Mouse (Mus musculus) liver, embryonic 16.5 days (tissue): ENCODE data around the gene Gp9. TPM values are rescaled to one million over a fixed set of nuclear protein-coding genes. Genes with fewer than 3 reads are reported as not detected.

Experiments used
- ATAC-seq: fragments of 200-750 bp; cut with Nextera tagmentation; 2 replicates; pipeline ENCODE4 v1.8.0; 2017; ENCODE audit warnings: low read depth, mild to moderate bottlenecking, moderate number of reproducible peaks, moderate library complexity
- H3K27ac ChIP-seq: fragments of 300-500 bp; sonication (generic); 2 replicates; pipeline ENCODE4 v1.5.1; 2014; ENCODE audit warnings: mild to moderate bottlenecking, low read length
- H3K27me3 ChIP-seq: fragments of 300-500 bp; sonication (generic); 2 replicates; pipeline ENCODE4 v1.6.1; 2014; ENCODE audit warnings: low read depth, low read length, mixed read lengths; ENCODE audit not compliant: control insufficient read depth, insufficient read depth
- H3K36me3 ChIP-seq: fragments of 300-500 bp; sonication (generic); 2 replicates; pipeline ENCODE4 v1.6.1; 2014; ENCODE audit warnings: mild to moderate bottlenecking; ENCODE audit not compliant: control insufficient read depth, insufficient read depth
- H3K4me1 ChIP-seq: fragments of 300-500 bp; sonication (generic); 2 replicates; pipeline ENCODE4 v1.6.1; 2014; ENCODE audit warnings: low read depth, low read length, mixed read lengths; ENCODE audit not compliant: control insufficient read depth
- H3K4me2 ChIP-seq: fragments of 300-500 bp; sonication (generic); 2 replicates; pipeline ENCODE4 v1.6.1; 2014; ENCODE audit warnings: low read depth, low read length, mixed read lengths
- H3K4me3 ChIP-seq: fragments of 300-500 bp; sonication (generic); 2 replicates; pipeline ENCODE4 v1.5.1; 2014; ENCODE audit warnings: low read depth, mild to moderate bottlenecking, low read length
- H3K9ac ChIP-seq: fragments of 300-500 bp; sonication (generic); 2 replicates; pipeline ENCODE4 v1.6.1; 2014; ENCODE audit warnings: low read depth, low read length
- H3K9me3 ChIP-seq: fragments of 300-500 bp; sonication (generic); replicated peaks from 2 replicates; pipeline ENCODE4 v1.6.1; 2016; ENCODE audit warnings: low read length; ENCODE audit not compliant: control insufficient read depth
- WGBS: fragments of 180-500 bp; shearing (Covaris S2); extraction: QIAGEN DNeasy Blood & Tissue Kit; methylation state at CpG from one replicate; pipeline ENCODE4 v1.1.7; 2014; ENCODE audit not compliant: insufficient replicate concordance; 5-methylcytosine and 5-hydroxymethylcytosine counted together
- polyA plus RNA-seq: library from polyadenylated mRNA; unstranded; fragments of >200 nt; fragmentation: Nextera tagmentation; extraction: Ambion mirVana; gene quantifications from 2 replicates; pipeline ENCODE4 v1.2.1, GENCODE M21; 2015

Gp9 gene
- polyA plus RNA-seq, 1 experiment from 2014 or later: 26.2 TPM

- no peak for ATAC-seq
- peaks cover 56% of the 10 kb centered on the region for H3K4me1 ChIP-seq
- peak overlapping the region; percentile 98 for H3K27ac ChIP-seq
- H3K4me2 ChIP-seq: no peak overlapping the region
- no peaks in the 10 kb centered on the region for H3K27me3 ChIP-seq
- H3K4me3 ChIP-seq: no peak overlapping the region
- H3K36me3 ChIP-seq: peaks cover 28% of the 10 kb centered on the region
- 36% methylated on average over 5 of the region's 5 CpGs for WGBS
- H3K9ac ChIP-seq: peak overlapping the region; percentile 40
- no peaks in the 10 kb centered on the region for H3K9me3 ChIP-seq
Observed at GRCm38 (mm10) chr6:87788896-87789587, 11.2 kb downstream of the Gp9 start.

GRCm38 (mm10) chr6:87789791-87790190 lies 11.9 kb downstream of the Gp9 start:
- Histone ChIP-seq H3K9ac (peak overlapping the region; percentile 40; the same call in 1 of the 2 replicates), H3K4me2 (no peak overlapping the region), H3K27me3 (no peaks in the 10 kb centered on the region), H3K4me1 (peaks cover 54% of the 10 kb centered on the region), H3K9me3 (no peaks in the 10 kb centered on the region), H3K36me3 (peaks cover 35% of the 10 kb centered on the region), H3K27ac (peak overlapping the region; percentile 98), H3K4me3 (no peak overlapping the region)
- ATAC-seq: no peak
- WGBS: 56% methylated on average over 6 of the region's 6 CpGs

GRCm38 (mm10) chr6:87790779-87791480 lies 13.1 kb downstream of the Gp9 start:
- Histone ChIP-seq H3K36me3 (peaks cover 35% of the 10 kb centered on the region), H3K9me3 (no peaks in the 10 kb centered on the region), H3K4me3 (peak overlapping the region; percentile 30), H3K27ac (peak overlapping the region; percentile 98), H3K4me1 (peaks cover 62% of the 10 kb centered on the region), H3K4me2 (peak overlapping the region; percentile 60), H3K9ac (peak overlapping the region; percentile 62), H3K27me3 (no peaks in the 10 kb centered on the region)
- 21% methylated on average over 7 of the region's 7 CpGs for WGBS
- peak; percentile 96 for ATAC-seq

GRCm38 (mm10) chr6:87791826-87792225 lies 14.0 kb downstream of the Gp9 start:
- H3K4me2 ChIP-seq: peak overlapping the region; percentile 60
- no peak for ATAC-seq
- peak overlapping the region; percentile 98 for H3K27ac ChIP-seq
- WGBS: 78% methylated on average over 5 of the region's 5 CpGs
- no peak overlapping the region for H3K4me3 ChIP-seq
- 0 out of 2 replicates have a peak overlapping the region, but pooled peaks have one; percentile 62 for H3K9ac ChIP-seq
- no peaks in the 10 kb centered on the region for H3K27me3 ChIP-seq
- H3K9me3 ChIP-seq: no peaks in the 10 kb centered on the region
- H3K4me1 ChIP-seq: peaks cover 70% of the 10 kb centered on the region
- peaks cover 35% of the 10 kb centered on the region for H3K36me3 ChIP-seq

GRCm38 (mm10) chr6:87793821-87794510 lies 16.1 kb downstream of the Gp9 start:
- no peak for ATAC-seq
- 91% methylated on average over 10 of the region's 10 CpGs for WGBS
- Histone ChIP-seq H3K9ac (no peak overlapping the region), H3K9me3 (no peaks in the 10 kb centered on the region), H3K36me3 (peaks cover 37% of the 10 kb centered on the region), H3K4me2 (no peak overlapping the region), H3K27me3 (no peaks in the 10 kb centered on the region), H3K4me1 (peaks cover 73% of the 10 kb centered on the region), H3K4me3 (no peak overlapping the region), H3K27ac (peak overlapping the region; percentile 32)

DNA sequence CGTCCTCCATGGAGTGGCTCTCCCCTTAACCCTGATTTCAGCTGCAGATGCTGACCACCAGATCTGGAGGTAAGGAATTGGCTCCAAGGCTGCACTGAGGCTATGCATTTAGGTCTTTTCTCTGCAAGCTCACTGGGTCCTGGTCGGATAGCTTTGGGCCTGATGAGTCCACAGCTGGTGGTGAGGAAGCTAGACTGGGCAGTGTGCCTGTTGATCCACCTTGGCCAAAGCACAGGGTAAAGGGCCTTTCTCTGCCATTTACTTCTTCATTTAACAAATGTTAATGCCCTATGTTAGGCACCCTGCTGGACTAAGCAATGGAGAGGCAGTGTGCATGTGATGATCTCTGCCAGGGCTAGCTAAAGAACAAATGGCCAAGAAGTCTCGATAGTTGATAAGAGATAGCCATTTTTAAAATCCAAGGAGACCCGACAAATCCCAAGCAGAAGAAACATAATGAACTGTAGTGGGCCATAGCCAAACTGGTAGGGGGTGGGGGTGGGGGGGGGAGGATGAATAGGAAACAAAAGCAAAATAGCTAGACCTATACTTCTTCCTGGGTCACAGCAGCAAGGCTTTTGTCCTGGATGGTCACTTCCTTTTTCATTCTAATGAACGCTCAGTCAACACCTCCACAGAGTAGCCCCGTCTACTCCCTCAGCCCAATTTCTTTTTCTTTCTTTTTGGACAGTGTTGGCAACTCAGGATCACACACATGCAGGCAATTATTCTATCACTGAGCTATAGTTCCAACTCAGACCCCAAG lies 17.7 kb downstream of the Gp9 start:
- peak overlapping the region; percentile 71 for H3K27ac ChIP-seq
- H3K9ac ChIP-seq: peak overlapping the region; percentile 17; the same call in 1 of the 2 replicates
- no peak overlapping the region for H3K4me3 ChIP-seq
- no peaks in the 10 kb centered on the region for H3K27me3 ChIP-seq
- 75% methylated on average over 6 of the region's 6 CpGs for WGBS
- H3K9me3 ChIP-seq: no peaks in the 10 kb centered on the region
- peaks cover 30% of the 10 kb centered on the region for H3K36me3 ChIP-seq
- peaks cover 73% of the 10 kb centered on the region for H3K4me1 ChIP-seq
- ATAC-seq: no peak
- H3K4me2 ChIP-seq: peak overlapping the region; percentile 7; the same call in 1 of the 2 replicates

GRCm38 (mm10) chr6:87796251-87796880 lies 18.5 kb downstream of the Gp9 start:
- Histone ChIP-seq H3K4me2 (peak overlapping the region; percentile 7), H3K36me3 (peaks cover 29% of the 10 kb centered on the region), H3K9me3 (no peaks in the 10 kb centered on the region), H3K9ac (peak overlapping the region; percentile 17), H3K4me3 (no peak overlapping the region), H3K27me3 (no peaks in the 10 kb centered on the region), H3K4me1 (peaks cover 70% of the 10 kb centered on the region), H3K27ac (peak overlapping the region; percentile 71)
- ATAC-seq: peak; percentile 92
- 58% methylated on average over 6 of the region's 6 CpGs for WGBS

DNA sequence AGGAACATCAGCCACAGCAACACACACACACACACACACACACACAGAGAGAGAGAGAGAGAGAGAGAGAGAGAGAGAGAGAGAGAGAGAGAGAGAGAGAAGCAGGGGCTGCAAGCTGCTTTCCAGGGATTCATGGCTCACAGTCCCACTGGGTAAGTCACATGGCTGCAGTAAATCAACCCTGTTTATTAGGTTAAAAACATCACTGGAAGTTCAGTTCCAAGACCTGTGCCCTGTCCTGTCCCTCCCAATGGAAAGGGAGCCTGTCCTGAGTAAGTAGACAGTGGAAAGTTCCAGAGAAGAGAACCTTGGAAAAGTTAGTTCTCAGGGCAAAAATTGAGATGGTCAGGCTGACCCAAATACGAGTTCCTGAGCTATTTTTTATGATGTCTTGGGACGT lies 19.4 kb downstream of the Gp9 start:
- Histone ChIP-seq H3K4me3 (no peak overlapping the region), H3K9me3 (no peaks in the 10 kb centered on the region), H3K27me3 (no peaks in the 10 kb centered on the region), H3K4me1 (peaks cover 60% of the 10 kb centered on the region), H3K36me3 (peaks cover 23% of the 10 kb centered on the region), H3K27ac (peak overlapping the region; percentile 71), H3K9ac (no peak overlapping the region), H3K4me2 (no peak overlapping the region)
- no peak for ATAC-seq
- 66% methylated on average over 2 of the region's 2 CpGs for WGBS
